Mouse (Mus musculus) thymus, adult 2 months (tissue): ENCODE data around the gene Med13. TPM values are rescaled to one million over a fixed set of nuclear protein-coding genes. Genes with fewer than 3 reads are reported as not detected.

ENCODE experiments used
- DNase-seq: peaks from one replicate; pipeline ENCODE4 v3.0.0; 2021
- H3K27ac ChIP-seq: fragments of 200-500 bp; 2 replicates; pipeline ENCODE4 v1.5.1; 2012; ENCODE audit warnings: low read length, control low read depth; ENCODE audit not compliant: control insufficient read depth, insufficient read depth
- H3K27me3 ChIP-seq: fragments of 200-500 bp; 2 replicates; pipeline ENCODE4 v1.6.1; 2012; ENCODE audit warnings: mild to moderate bottlenecking, low read length, moderate library complexity, mixed read lengths; ENCODE audit not compliant: control insufficient read depth, insufficient read depth
- H3K36me3 ChIP-seq: fragments of 200-500 bp; 2 replicates; pipeline ENCODE4 v1.6.1; 2012; ENCODE audit warnings: mild to moderate bottlenecking, low read length, moderate library complexity; ENCODE audit not compliant: control insufficient read depth, insufficient read depth
- H3K4me1 ChIP-seq: fragments of 200-500 bp; replicated peaks from 2 replicates; pipeline ENCODE4 v1.6.1; 2012; ENCODE audit warnings: low read length; ENCODE audit not compliant: control insufficient read depth, insufficient read depth
- H3K4me3 ChIP-seq: fragments of 200-500 bp; 2 replicates; pipeline ENCODE4 v1.5.1; 2012; ENCODE audit warnings: mild to moderate bottlenecking, low read length, control low read depth, moderate library complexity; ENCODE audit not compliant: control insufficient read depth, insufficient read depth
- CTCF ChIP-seq: fragments of 200-500 bp; IDR thresholded peaks from 2 replicates; pipeline ENCODE4 v1.5.1; 2012; ENCODE audit warnings: mild to moderate bottlenecking, control low read depth, low read length, moderate library complexity, borderline replicate concordance; ENCODE audit not compliant: control insufficient read depth, poor library complexity, insufficient read depth; ENCODE audit errors: extremely low read depth
- POLR2A ChIP-seq: fragments of 200-500 bp; IDR thresholded peaks from 2 replicates; pipeline ENCODE4 v1.6.1; 2012; ENCODE audit warnings: mild to moderate bottlenecking, low read length, control low read depth, moderate library complexity; ENCODE audit not compliant: control insufficient read depth, poor library complexity, insufficient read depth; ENCODE audit errors: extremely low read depth
- WGBS: fragments of 180-500 bp; shearing (Covaris S2); methylation state at CpG from one replicate; pipeline ENCODE4 v1.1.7; 2018; 5-methylcytosine and 5-hydroxymethylcytosine counted together
- polyA plus RNA-seq: library from polyadenylated mRNA; depleted of rRNA; stranded (reverse); fragments of >200 nt; gene quantifications from 2 replicates; pipeline ENCODE4 v1.2.3, GENCODE M21; 2012

The Med13 gene
- polyA plus RNA-seq, 1 experiment: 69.5 TPM

- no peaks in the 10 kb centered on the region for H3K36me3 ChIP-seq
- TF ChIP-seq POLR2A (no peak), CTCF (no peak)
- H3K27ac ChIP-seq: no peak overlapping the region
- no peak overlapping the region for H3K4me3 ChIP-seq
- 84% methylated on average over 12 of the region's 12 CpGs for WGBS
- peaks cover 12% of the 10 kb centered on the region for H3K4me1 ChIP-seq
- H3K27me3 ChIP-seq: no peaks in the 10 kb centered on the region
- no peak for DNase-seq
Measured at GRCm38 (mm10) chr11:86380521-86381238, 23.3 kb upstream of the Med13 start.

- WGBS: 89% methylated on average over 4 of the region's 4 CpGs
- no peaks in the 10 kb centered on the region for H3K27me3 ChIP-seq
- TF ChIP-seq CTCF (no peak), POLR2A (no peak)
- no peak for DNase-seq
- no peaks in the 10 kb centered on the region for H3K36me3 ChIP-seq
- H3K27ac ChIP-seq: no peak overlapping the region
- H3K4me3 ChIP-seq: no peak overlapping the region
- H3K4me1 ChIP-seq: peaks cover 6% of the 10 kb centered on the region
Measured at GRCm38 (mm10) chr11:86378981-86379380, 21.6 kb upstream of the Med13 start.

- no peaks in the 10 kb centered on the region for H3K27me3 ChIP-seq
- DNase-seq: no peak
- 99% methylated on average over 5 of the region's 5 CpGs for WGBS
- no peak overlapping the region for H3K4me3 ChIP-seq
- no peak overlapping the region for H3K27ac ChIP-seq
- TF ChIP-seq POLR2A: no peak
- TF ChIP-seq CTCF: no peak
- H3K4me1 ChIP-seq: peaks cover 5% of the 10 kb centered on the region; the same call in 1 of the 2 replicates
- H3K36me3 ChIP-seq: no peaks in the 10 kb centered on the region
Measured at GRCm38 (mm10) chr11:86377841-86378240, 20.4 kb upstream of the Med13 start.

- DNase-seq: no peak
- no peaks in the 10 kb centered on the region for H3K27me3 ChIP-seq
- TF ChIP-seq CTCF (no peak), POLR2A (no peak)
- peaks cover 5% of the 10 kb centered on the region; the same call in 1 of the 2 replicates for H3K4me1 ChIP-seq
- no peak overlapping the region for H3K4me3 ChIP-seq
- H3K27ac ChIP-seq: no peak overlapping the region
- WGBS: 95% methylated on average over 4 of the region's 4 CpGs
- no peaks in the 10 kb centered on the region for H3K36me3 ChIP-seq
Measured at GRCm38 (mm10) chr11:86376707-86377106, 19.3 kb upstream of the Med13 start.

GRCm38 (mm10) chr11:86375086-86375485 is 17.7 kb upstream of the Med13 start:
- Histone ChIP-seq H3K27ac (no peak overlapping the region), H3K36me3 (no peaks in the 10 kb centered on the region), H3K4me3 (no peak overlapping the region), H3K4me1 (peaks cover 14% of the 10 kb centered on the region), H3K27me3 (no peaks in the 10 kb centered on the region)
- WGBS: 96% methylated on average over 6 of the region's 6 CpGs
- no peak for DNase-seq
- TF ChIP-seq CTCF (no peak), POLR2A (no peak)

GRCm38 (mm10) chr11:86371266-86371665 is 13.9 kb upstream of the Med13 start:
- H3K4me1 ChIP-seq: peaks cover 25% of the 10 kb centered on the region
- TF ChIP-seq CTCF (no peak), POLR2A (0 out of 2 replicates have a peak, but pooled peaks have one; percentile 26)
- H3K36me3 ChIP-seq: no peaks in the 10 kb centered on the region
- H3K27ac ChIP-seq: peak overlapping the region; percentile 10
- H3K4me3 ChIP-seq: no peak overlapping the region
- no peaks in the 10 kb centered on the region for H3K27me3 ChIP-seq
- DNase-seq: peak; percentile 80
- 13% methylated on average over 7 of the region's 7 CpGs for WGBS
